Mouse (Mus musculus) adrenal gland (tissue): Measurements from ENCODE around the gene Csf3r.

ENCODE experiments used
- intact Hi-C: fragments of 180-260 bp; cut with DNase I; formaldehyde crosslinking; loops from one replicate; pipeline ENCODE4 v1.15.1; 2025

Gene Csf3r

DNA sequence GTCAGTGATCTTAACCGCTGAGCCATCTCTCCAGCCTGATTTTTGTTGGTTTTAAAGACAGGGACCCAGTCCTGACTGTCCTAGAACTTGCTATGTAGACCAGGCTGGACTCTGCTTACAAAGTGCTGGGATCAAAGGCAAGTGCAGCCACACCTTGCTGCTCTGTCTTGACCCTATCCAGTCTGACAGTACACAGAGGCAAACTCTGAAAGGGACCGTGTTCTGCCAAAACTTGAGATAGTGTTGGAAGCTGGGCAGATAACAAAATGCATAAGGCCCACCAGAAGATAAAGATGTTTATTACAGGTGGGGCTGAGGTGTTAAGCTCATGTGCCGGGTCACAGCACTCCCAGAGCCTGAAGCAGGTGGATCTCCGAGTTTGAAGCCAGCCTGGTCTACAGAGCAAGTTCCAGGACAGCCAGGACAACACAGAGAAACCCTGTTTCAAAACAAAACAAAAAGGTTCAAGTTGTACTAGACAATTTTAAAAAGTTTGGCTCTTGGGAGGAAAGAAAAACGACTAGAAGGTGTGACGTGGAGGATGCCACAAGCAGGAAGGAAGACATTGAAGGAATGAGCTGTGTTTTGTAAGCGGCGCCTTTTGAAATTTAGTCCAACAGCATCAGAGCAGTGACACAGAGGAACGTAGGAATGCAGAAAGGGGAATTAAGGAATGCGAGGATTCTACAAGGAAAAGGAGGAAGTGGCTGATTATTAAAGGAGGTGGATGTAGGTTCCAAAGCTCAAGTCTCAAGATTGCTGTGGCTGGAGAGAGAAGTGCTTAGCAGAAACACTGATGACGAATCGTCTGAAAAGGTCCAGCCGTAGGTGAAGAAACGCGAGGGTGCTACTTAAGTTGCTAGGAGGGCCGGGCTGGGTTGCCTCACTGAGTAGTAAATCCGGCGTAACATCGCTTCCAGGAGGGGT lies 33.1 kb downstream of the Csf3r start:
- intact Hi-C loops, result no loop called here

GRCm38 (mm10) chr4:126058134-126058996 lies 34.0 kb downstream of the Csf3r start, which contains the start of gene Oscp1:
Gene Oscp1, plus strand, starts transcription at chr4:126058565.
- intact Hi-C loops, result no loop called here

GRCm38 (mm10) chr4:126058997-126059362 lies 34.6 kb downstream of the Csf3r start:
- intact Hi-C loops, result no loop called here

GRCm38 (mm10) chr4:126062856-126063255 lies 38.5 kb downstream of the Csf3r start:
- intact Hi-C loops, result no loop called here

DNA sequence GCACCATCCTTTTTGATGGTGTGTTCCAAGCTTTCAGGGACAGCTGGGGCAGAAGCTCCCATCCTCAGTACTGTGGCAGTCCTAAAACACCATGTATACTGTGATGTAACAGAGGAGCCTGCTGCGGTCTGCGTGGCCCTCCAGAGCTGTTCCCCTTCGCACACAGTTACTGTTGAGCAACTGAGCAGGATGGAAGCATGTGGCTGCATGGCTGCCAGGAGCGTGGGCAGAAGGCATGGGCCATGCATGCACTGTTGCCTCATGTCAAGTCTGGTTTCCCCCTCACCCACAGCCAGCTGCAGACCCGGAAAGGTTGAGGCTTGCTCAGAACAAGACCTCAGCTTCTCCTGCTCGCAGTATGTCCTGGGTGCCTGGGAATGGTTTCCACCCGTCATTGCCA lies 40.9 kb downstream of the Csf3r start:
- intact Hi-C loops, result no loop called here

- intact Hi-C loops, result no loop called here
Observed at GRCm38 (mm10) chr4:126067401-126068077, 43.2 kb downstream of the Csf3r start.

DNA sequence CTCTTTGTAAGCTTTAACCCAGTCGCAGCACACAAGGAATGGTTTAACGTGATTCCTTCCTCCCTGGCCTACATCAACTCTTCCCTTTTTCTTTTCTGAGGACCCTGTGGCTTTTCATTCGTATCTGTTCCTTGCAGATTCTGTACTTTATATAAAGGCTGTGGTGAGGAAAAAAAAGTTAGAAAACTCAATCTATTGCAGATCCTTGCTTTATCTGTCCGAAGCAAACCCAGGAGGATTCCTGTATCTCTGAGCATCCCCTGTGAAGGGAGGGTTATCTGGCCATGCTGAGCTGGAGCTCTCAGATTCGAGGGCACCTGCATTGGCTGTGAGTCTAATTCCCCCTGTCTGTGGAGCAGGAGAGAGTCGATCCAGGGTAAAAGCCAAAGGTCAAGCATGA lies 44.5 kb downstream of the Csf3r start:
- intact Hi-C loops, result no loop called here

DNA sequence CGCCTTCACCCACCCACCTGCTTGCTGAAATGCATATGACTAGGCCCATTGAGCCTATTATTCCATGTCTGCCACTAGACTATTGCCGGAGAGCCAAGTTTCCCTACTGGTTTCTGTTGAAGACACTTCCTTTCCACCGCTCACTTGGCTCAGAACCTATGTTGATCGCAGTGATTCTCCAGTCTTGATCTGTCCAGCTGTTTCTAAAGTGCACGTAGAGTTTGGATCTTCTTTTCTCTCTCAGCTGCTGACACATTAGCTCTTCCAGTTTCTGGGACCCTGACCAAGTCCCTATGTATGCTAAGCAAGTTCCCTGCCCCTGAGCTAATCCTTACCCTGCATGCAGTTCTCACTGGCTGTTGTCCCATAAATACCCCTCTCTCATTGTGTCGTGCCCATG lies 53.5 kb downstream of the Csf3r start:
- intact Hi-C loops, result no loop called here

- intact Hi-C loops, result no loop called here
Observed at GRCm38 (mm10) chr4:126079266-126079665, 54.9 kb downstream of the Csf3r start.

DNA sequence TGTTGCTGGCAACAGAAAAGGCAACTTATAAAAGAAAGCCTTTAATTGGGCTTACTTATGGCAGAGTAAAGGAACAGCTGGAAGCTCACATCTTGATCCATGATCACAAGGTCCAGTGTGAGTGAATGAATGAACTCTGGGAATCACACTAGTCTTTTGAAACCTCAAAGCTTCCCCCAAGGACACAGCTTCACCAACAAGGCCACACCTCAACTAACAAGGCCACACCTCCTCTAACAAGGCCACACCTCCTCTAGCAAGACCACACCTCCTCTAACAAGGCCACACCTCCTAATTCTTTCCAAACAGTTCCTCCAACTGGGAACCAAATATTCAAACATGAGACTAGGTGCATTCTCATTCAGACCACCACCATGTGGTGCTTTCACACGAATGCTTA lies 57.3 kb downstream of the Csf3r start:
- intact Hi-C loops, result no loop called here

DNA sequence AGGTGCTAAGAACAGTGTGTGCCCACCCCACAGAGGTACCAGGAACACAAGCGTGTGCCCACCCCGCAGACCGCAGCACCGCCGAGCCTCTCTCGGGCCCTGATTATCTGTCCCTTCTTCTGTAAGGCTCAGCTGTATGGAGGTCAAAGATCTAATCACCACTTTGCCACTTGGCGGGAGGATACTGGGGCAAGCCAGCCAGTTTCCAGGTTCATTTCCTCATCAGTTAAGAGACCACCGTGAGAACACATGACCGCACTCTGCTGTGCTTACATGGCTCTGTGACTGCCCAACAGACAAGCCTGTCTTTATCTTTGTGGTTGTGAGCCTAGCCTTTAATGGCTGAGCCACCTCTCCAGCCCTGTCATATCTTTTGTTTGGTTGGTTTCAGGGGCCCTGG lies 58.7 kb downstream of the Csf3r start:
- intact Hi-C loops, result no loop called here

DNA sequence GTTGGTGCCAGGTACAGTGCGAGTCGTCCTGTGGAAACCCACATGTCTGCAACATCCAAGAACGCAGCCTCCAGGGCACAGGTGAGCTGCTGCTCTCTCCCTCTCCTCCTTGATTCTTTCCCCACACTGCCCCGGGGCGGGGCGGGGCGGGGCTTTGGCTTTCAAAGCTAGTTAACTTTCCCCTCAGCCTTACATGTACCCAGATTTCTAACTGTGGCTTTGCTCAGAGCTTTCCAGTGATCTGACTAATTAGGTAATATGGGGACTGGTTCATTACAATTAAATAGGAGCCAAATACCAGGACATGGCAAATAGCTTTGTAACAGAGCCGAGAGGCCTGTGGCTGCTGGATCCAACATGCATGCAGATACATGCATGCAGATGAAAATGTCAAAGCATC lies 60.0 kb downstream of the Csf3r start:
- intact Hi-C loops, result no loop called here

DNA sequence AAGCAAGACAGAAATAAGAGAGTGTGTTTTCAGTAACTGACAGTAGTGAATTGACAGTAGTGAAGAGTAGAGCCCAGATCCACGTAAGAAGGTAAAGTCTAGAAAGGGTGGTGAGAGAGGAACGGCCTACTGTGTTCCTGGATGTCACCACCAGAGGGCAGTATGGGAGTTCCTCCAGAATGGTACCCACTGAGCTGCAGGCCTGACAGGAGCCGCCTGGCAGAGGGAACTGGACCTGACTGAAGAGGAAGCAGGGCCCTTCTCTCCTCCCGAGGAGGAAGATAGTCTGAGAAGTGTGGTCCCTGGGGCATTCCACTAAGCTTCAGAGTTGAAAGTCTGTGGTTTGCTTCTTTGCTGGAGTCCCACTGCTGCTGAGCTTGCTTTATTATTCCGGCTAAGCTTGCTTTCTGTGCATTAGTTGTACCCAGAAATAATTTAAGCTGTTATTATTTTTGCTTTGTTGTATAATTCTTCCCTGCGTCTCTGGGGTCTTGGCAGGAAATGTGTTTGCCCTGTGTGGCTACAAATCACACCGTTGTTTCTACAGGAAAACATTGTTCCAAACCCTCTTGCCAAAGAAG lies 61.7 kb downstream of the Csf3r start:
- intact Hi-C loops, result loop anchor here (2.0 to 5.0 kb wide), 3 partner anchors 29 to 176 kb away; partner anchors contain the start of gene Trappc3

- intact Hi-C loops, result no loop called here
Observed at GRCm38 (mm10) chr4:126090101-126090847, 65.9 kb downstream of the Csf3r start.

DNA sequence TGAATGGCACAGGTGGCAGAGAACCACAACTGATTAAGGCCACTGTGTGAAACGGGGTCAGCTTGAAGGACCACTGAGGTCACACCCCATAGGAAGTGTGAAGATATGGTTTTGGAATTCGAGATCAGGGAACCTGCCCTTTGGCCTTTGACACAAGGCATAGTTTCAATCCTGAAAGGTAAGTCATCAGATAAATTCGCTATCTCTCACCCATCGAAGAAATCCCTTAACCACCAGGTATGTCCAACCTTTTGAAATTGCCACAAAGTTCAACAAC lies 66.4 kb downstream of the Csf3r start:
- intact Hi-C loops, result no loop called here

GRCm38 (mm10) chr4:126091873-126092272 lies 67.5 kb downstream of the Csf3r start:
- intact Hi-C loops, result loop anchor here (2.0 kb wide), 1 partner anchor 19 kb away; no protein-coding TSS in a partner anchor
